Mouse (Mus musculus): ENCODE measurements around the gene Tcp1.

The Tcp1 gene

GRCm38 (mm10) chr17:12967173-12967572 lies 51.7 kb downstream of the Tcp1 start:
- in situ Hi-C loops (cut with MboI, MseI): no loop called here

DNA sequence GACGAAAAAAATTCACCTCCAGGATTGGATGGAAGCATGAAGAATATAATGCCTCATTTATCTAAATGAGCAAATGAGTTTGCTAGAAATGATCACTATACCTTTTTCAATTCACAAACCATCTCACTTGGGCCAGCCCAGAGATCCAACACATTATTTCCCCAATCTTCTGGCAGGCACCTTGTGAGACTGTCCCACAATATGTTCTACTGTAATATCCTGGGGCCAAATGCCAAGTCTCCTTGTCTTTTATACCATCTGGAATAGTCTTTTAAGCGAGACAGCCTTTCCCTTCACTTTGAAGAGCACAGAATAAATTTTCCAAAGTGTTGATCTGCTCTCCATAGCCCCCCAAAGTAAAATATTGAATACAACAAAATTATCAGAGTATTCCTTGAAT lies 58.4 kb downstream of the Tcp1 start:
- in situ Hi-C loops (cut with MboI, MseI): no loop called here

Data from T-helper 2 cell (primary cell).